Mouse (Mus musculus): ENCODE data around the gene Plpp3.

GRCm38 (mm10) chr4:105276062-105276795 is 119.1 kb downstream of the Plpp3 start:
- TF ChIP-seq MAX (IDR thresholded peaks at IDR 0.05) (no peak), CTCF (IDR thresholded peaks at IDR 0.05; ENCODE audit: control insufficient read depth, insufficient read depth, insufficient read length) (no peak)

All from C2C12 (cell line).